Mouse (Mus musculus) MEL (cell line): ENCODE measurements at regions not wholly inside any gene's neighbourhood (a gene's known extent, or its start where the extent isn't known, plus 50 kb on each side); places are given as distances from the start of the nearest gene placed in this dataset.

ENCODE experiments used
- DNase-seq: peaks from one replicate; pipeline ENCODE4 v3.0.0; 2011; ENCODE audit warnings: low read depth, low spot score
- H3K27ac ChIP-seq: 2 replicates; pipeline ENCODE4 v1.5.1; 2012; ENCODE audit warnings: low read depth, mild to moderate bottlenecking, control low read depth, low read length, moderate library complexity; ENCODE audit not compliant: control insufficient read depth
- H3K27me3 ChIP-seq, 2 experiments: fragments of 150-350 bp in 1 of 2; sonication (generic) in 1 of 2; 2 replicates each; pipeline ENCODE4 v1.6.1; 2012; ENCODE audit warnings: low read length in 2 of 2, mild to moderate bottlenecking in 2 of 2, improper control_type of control experiment in 1 of 2, moderate library complexity in 1 of 2; ENCODE audit not compliant: insufficient read depth in 2 of 2, control insufficient read depth in 1 of 2
- H3K36me3 ChIP-seq, 2 experiments: 2 replicates each; pipeline ENCODE4 v1.6.1; 2012 to 2014; ENCODE audit warnings: low read length in 2 of 2, improper control_type of control experiment in 1 of 2, inconsistent platforms in 1 of 2, mild to moderate bottlenecking in 1 of 2; ENCODE audit not compliant: insufficient read depth in 2 of 2, control insufficient read depth in 1 of 2
- H3K4me1 ChIP-seq, 2 experiments: fragments of 150-350 bp in 1 of 2; sonication (generic) in 1 of 2; 2 replicates each; pipeline ENCODE4 v1.6.1; 2012; ENCODE audit warnings: low read length in 2 of 2, improper control_type of control experiment in 1 of 2, mild to moderate bottlenecking in 1 of 2; ENCODE audit not compliant: insufficient read depth in 2 of 2, control insufficient read depth in 1 of 2
- H3K4me3 ChIP-seq, 2 experiments: fragments of 150-350 bp in 1 of 2; sonication (generic) in 1 of 2; 2 replicates each; pipeline ENCODE4 v1.5.1; 2012; ENCODE audit warnings: low read depth in 2 of 2, low read length in 2 of 2, mild to moderate bottlenecking in 2 of 2, moderate library complexity in 2 of 2, control low read depth in 1 of 2, improper control_type of control experiment in 1 of 2; ENCODE audit not compliant: control insufficient read depth in 1 of 2, insufficient read depth in 1 of 2
- H3K79me2 ChIP-seq: 2 replicates; pipeline ENCODE4 v1.6.1; 2012; ENCODE audit warnings: mild to moderate bottlenecking, low read length, moderate library complexity; ENCODE audit not compliant: control insufficient read depth, poor library complexity, insufficient read depth
- H3K9ac ChIP-seq: 2 replicates; pipeline ENCODE4 v1.6.1; 2012; ENCODE audit warnings: low read depth, mild to moderate bottlenecking, control low read depth, low read length, moderate library complexity; ENCODE audit not compliant: control insufficient read depth, poor library complexity, severe bottlenecking
- H3K9me3 ChIP-seq: fragments of 150-350 bp; sonication (generic); replicated peaks from 2 replicates; pipeline ENCODE4 v1.6.1; 2012; ENCODE audit warnings: mild to moderate bottlenecking, low read length, improper control_type of control experiment, moderate library complexity; ENCODE audit not compliant: insufficient read depth
- ELF1 ChIP-seq: IDR thresholded peaks from 2 replicates; pipeline ENCODE4 v1.6.1; 2014; ENCODE audit warnings: low read depth, mild to moderate bottlenecking, inconsistent platforms, low read length, improper control_type of control experiment, moderate library complexity
- EP300 ChIP-seq, 2 experiments: IDR thresholded peaks; 2 replicates each; pipeline ENCODE4 v1.6.1; 2011; ENCODE audit warnings: improper control_type of control experiment in 2 of 2, low read length in 2 of 2, low read depth in 1 of 2, mild to moderate bottlenecking in 1 of 2
- HCFC1 ChIP-seq: IDR thresholded peaks from 2 replicates; pipeline ENCODE4 v1.6.1; 2012; ENCODE audit warnings: low read depth, mild to moderate bottlenecking, inconsistent platforms, low read length, improper control_type of control experiment, moderate library complexity
- JUND ChIP-seq: IDR thresholded peaks from 2 replicates; pipeline ENCODE4 v1.6.1; 2011; ENCODE audit warnings: low read depth, mild to moderate bottlenecking, improper control_type of control experiment, low read length
- MXI1 ChIP-seq: IDR thresholded peaks from 2 replicates; pipeline ENCODE4 v1.6.1; 2011; ENCODE audit warnings: mild to moderate bottlenecking, low read depth, low read length, improper control_type of control experiment
- MYB ChIP-seq: IDR thresholded peaks from 2 replicates; pipeline ENCODE4 v1.6.1; 2011; ENCODE audit warnings: mild to moderate bottlenecking, low read depth, low read length, improper control_type of control experiment
- MYC ChIP-seq: IDR thresholded peaks from 2 replicates; pipeline ENCODE4 v1.6.1; 2011; ENCODE audit warnings: low read depth, mild to moderate bottlenecking, low read length, improper control_type of control experiment, moderate library complexity
- NRF1 ChIP-seq: IDR thresholded peaks from 2 replicates; pipeline ENCODE4 v1.6.1; 2014; ENCODE audit warnings: low read depth, mild to moderate bottlenecking, inconsistent platforms, low read length, improper control_type of control experiment, moderate library complexity; ENCODE audit not compliant: poor library complexity, insufficient read depth, severe bottlenecking
- POLR2AphosphoS5 ChIP-seq: IDR thresholded peaks from 2 replicates; pipeline ENCODE4 v1.6.1; 2012; ENCODE audit warnings: low read depth, borderline replicate concordance, mild to moderate bottlenecking, inconsistent platforms, low read length, moderate library complexity, mixed read lengths
- RAD21 ChIP-seq: IDR thresholded peaks from 2 replicates; pipeline ENCODE4 v1.6.1; 2011; ENCODE audit warnings: mild to moderate bottlenecking, low read depth, low read length, improper control_type of control experiment
- TAL1 ChIP-seq: IDR thresholded peaks from 2 replicates; pipeline ENCODE4 v1.6.1; 2012; ENCODE audit warnings: mild to moderate bottlenecking, inconsistent platforms, low read length, moderate library complexity, mixed read lengths
- USF2 ChIP-seq, 2 experiments: IDR thresholded peaks; 2 replicates each; pipeline ENCODE4 v1.6.1; 2011 to 2012; ENCODE audit warnings: improper control_type of control experiment in 2 of 2, low read length in 2 of 2, borderline replicate concordance in 1 of 2, inconsistent platforms in 1 of 2, low read depth in 1 of 2, mild to moderate bottlenecking in 1 of 2; ENCODE audit not compliant: insufficient read depth in 1 of 2
- ZKSCAN1 ChIP-seq: IDR thresholded peaks from 2 replicates; pipeline ENCODE4 v1.6.1; 2012; ENCODE audit warnings: low read depth, mild to moderate bottlenecking, inconsistent platforms, low read length, improper control_type of control experiment, moderate library complexity
- ZMIZ1 ChIP-seq: IDR thresholded peaks from 2 replicates; pipeline ENCODE4 v1.6.1; 2012; ENCODE audit warnings: low read depth, mild to moderate bottlenecking, inconsistent platforms, low read length, improper control_type of control experiment, moderate library complexity

GRCm38 (mm10) chr17:65193341-65193740 is 347.2 kb downstream of the Tmem232 start:
- Histone ChIP-seq H3K79me2 (no peaks in the 10 kb centered on the region), H3K27ac (no peak overlapping the region), H3K4me3 (no peak overlapping the region), H3K9me3 (no peaks in the 10 kb centered on the region), H3K36me3 (no peaks in the 10 kb centered on the region), H3K9ac (no peak overlapping the region), H3K27me3 (no peaks in the 10 kb centered on the region), H3K4me1 (no peaks in the 10 kb centered on the region)
- DNase-seq, result no peak
- TF ChIP-seq MYC, result no peak
- no peak for TF ChIP-seq MYB
- no peak for TF ChIP-seq NRF1
- TF ChIP-seq USF2 (IDR thresholded peaks at IDR 0.05; ENCODE audit: borderline replicate concordance in 1 of 2, insufficient read depth in 1 of 2, low read depth in 1 of 2, low read length in 2 of 2), result no peak
- no peak for TF ChIP-seq ELF1
- no peak for TF ChIP-seq HCFC1
- TF ChIP-seq ZMIZ1, result no peak
- TF ChIP-seq RAD21, result no peak

GRCm38 (mm10) chr17:65192432-65193059 is 348.0 kb downstream of the Tmem232 start:
- DNase-seq, result no peak
- Histone ChIP-seq H3K79me2 (no peaks in the 10 kb centered on the region), H3K9ac (no peak overlapping the region), H3K27ac (no peak overlapping the region), H3K4me1 (no peaks in the 10 kb centered on the region), H3K36me3 (no peaks in the 10 kb centered on the region), H3K27me3 (no peaks in the 10 kb centered on the region), H3K9me3 (no peaks in the 10 kb centered on the region), H3K4me3 (no peak overlapping the region)
- no peak for TF ChIP-seq EP300 (IDR thresholded peaks at IDR 0.05; ENCODE audit: low read depth in 1 of 2, low read length in 2 of 2)
- no peak for TF ChIP-seq MXI1
- TF ChIP-seq JUND, result no peak
- TF ChIP-seq POLR2AphosphoS5, result no peak
- no peak for TF ChIP-seq TAL1
- no peak for TF ChIP-seq ZKSCAN1
